Mouse (Mus musculus) lung, postnatal 36 days (tissue): ENCODE measurements around the gene Slc25a43.

Experiments used
- DNase-seq: peaks from one replicate; pipeline ENCODE4 v3.0.0; 2022; ENCODE audit warnings: mixed read lengths

Gene Slc25a43

DNA sequence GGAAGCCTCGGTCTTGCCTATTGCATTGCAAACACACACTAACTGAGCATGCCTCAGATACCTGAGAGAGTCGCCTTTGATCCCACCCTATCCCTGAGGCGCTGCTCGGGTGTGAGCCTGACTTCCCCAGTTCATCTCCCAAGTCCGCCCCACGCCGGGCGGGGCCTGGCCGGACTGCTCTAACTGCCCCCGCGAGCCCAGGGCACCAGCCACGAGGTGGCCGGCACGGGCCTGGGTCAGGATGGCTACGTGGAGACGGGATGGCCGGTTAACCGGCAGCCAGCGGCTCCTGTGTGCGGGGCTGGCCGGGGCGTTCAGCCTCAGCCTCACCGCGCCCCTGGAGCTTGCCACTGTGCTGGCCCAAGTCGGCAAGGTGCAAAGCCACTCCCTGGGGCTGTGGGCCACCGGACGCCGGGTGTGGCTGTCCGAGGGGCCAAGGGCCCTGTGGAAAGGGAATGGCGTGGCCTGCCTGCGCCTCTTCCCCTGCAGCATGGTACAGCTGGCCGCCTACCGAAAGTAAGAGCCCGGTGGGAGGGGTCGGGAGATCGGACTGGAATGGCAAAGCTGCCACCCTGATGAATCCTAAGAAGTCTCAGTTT lies at the start of gene Slc25a43:
Gene Slc25a43, plus strand, starts transcription at position 157 of the 599 bp plus-strand sequence.
- peak; percentile 39 for DNase-seq

DNA sequence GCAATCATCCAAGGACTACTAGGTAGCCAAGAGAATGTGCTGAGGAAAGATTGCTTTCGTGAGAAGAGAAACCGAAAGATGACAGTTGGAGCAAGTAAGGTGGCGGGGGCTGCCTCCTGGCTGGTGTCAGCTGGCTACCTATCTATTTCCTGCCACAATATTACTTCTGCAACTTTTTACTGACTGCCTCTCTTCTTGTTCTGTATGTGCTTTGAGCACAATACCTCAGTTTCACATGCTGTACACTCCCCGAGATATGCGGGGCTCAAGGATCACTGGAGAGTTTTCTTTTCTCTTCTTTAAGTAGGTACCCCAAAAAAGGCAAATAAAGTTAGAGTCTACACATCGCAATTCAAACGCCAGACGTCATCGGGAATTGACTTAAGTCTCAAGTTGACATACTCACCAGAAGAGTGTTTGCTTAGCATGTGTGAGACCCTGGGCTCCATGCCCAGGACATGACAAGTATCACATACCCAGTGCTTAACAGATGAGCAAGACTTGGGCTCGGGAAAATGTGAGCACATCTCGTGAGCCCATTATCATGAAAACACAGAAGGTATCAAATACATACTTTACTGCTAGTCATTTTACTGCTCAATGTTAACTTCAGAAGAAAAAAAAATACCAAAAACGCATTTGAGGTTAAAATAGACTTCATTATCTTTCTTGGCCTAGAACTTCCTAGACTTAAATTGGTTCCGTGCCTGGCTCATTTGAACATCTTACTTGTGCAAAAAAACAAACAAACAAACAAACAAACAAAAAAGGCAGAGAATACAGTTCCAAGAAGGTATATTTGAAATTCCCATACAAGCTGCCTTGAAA lies 3.1 kb upstream of the Slc25a43 start:
- DNase-seq: peak; percentile 66

DNA sequence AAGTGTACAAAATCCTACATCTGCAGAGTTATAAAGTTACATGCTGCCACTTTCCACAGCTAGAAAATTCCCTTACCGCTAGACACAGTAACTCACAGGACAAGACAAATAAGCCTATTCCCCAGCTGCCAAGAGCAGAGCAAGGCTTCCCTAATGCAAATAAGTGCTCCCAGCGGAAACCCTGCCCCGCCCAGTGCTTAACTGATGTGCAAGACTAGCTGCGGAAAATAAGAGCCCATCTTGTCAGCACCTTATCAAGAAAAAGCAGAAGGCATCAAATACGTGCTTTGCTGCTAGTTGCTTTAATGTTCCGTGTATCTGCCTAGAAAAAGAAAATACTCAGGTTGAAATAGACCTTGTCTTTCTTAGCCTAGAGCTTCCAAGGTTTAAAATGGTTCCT lies 2.2 kb upstream of the Slc25a43 start:
- DNase-seq: no peak

DNA sequence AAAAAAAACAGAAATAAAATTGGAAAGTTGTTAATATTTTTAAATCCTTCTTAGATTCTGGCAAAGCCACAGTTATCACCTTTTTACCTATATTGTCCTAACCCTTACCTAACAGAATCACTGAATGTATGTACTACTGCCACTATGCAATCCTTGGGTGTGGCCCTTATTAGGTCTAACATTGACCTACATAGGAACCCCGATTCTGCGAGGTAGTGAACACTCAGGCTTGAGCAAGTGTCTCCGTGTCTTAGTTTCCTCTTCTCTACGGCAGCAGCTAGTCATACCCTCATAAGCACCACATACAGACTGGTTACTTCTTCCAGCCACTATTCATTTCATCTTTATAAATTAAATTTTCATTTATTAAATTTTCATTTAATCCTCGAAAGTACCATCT lies 715 bp upstream of the Slc25a43 start:
- no peak for DNase-seq

DNA sequence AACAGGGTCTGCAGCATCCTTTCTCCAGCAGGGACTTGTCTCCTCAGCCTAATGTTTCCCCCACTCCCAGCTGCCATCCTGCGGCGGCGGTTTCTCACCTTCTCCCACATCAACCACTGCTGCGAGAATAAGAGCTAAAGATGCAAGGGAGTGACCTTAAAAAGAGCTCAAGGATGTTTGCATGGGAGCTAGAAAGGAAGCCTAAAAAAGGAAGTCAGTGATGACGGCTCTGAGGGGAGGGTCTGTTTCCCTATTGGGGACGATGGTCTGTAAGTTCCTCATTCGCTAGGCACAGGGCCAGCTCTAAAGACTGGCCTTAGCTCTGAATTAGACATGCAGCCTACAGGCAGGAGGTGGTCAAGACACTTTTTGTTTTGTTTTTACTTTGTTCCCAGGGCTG lies 1.3 kb downstream of the Slc25a43 start:
- DNase-seq: peak; percentile 79

DNA sequence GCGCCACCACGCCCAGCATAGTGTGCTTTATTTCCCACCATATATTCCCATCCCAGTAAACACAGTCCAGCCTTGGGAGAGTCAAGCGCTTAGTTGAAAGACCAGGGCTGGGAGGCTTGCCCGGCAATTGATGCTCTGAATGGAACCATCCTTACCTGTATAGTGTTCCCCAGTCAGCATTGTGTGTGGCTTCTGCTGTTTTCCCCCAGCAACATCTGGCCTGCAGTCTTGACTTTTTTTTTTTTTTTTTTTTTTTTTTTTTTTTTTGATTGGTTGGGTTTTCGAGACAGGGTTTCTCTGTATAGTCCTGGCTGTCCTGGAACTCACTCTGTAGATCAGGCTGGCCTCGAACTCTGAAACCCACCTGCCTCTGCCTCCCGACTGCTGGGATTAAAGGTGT lies 1.9 kb downstream of the Slc25a43 start:
- no peak for DNase-seq

DNA sequence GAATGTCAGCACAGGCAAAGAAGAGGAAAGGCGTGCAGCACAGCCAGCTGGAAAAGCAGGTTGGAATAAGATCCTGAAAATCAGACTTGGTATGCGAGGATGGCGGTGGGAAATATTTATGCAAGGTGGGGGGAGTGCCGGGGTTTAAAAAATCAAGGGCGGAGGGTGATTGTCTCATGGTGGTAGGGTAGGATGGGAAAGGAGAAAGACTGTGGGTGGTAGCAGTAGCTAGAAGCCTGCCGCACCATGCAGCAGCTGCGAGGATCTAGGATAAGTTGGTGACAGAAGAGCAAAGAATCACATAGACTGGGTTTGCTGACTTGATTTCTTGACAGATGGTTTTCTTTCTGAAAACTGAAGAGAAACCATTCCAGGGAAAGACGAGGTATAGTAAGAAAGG lies 3.3 kb downstream of the Slc25a43 start:
- DNase-seq: no peak

DNA sequence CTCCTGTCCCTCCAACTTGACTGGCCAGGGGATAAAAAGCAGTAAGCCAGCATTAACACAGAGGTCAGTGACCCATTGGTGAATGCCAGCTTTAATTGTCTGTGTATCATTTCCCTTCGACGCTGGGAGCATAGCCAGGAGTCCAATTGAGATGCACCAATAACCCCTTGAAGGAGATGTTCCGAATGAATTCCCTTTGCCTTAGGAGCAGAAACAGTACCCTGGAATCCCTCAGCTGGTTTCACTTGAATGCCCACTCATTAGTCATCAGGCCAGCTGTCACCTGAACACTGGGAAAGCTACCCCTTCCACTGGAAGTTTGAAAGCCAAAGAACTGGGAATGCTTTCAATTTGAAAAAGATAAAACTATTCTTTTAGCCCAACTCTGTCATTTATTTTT lies 5.1 kb downstream of the Slc25a43 start:
- DNase-seq: no peak

DNA sequence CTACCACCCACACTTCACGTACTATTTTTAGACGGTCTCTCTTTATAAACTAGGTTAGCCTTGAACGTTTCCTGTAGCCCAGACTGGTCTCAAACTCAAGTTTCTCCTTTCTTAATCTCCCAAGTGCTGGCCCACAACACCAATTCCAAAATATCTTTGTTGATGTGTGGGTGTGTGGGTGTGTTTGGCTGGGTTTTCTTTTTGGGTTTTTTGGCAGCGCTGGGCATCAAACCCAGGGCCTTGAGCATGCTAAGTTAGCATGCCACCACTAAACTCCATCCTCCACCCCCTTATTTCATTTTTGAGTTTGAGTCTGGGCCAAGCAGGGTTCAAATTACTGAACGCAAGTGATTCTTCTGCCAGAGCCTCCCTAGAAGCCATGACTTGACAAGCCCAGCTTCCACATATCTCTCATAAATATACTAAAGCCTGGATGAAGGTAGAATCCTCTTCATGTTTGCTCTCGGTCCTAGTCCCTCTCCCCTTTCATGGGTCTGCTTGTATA lies 5.9 kb downstream of the Slc25a43 start:
- no peak for DNase-seq

DNA sequence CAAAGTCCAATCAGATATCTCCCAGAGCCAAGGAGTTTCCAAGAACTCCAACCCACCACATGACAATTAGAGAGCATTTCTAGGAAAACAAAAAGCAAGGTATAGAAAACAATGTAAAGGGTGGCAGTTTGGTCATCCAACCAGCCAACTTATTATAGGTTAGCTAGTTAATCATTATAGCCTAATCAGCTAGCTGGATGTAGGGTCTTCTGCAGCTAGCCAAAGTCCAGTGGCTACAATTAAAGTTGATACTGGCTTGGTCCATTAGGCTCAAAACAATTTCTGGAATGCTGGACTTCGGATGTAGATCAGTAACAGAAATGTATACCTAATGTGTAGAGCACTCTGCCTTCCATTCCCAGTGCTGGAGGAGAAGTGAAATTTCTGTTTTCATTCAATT lies 7.1 kb downstream of the Slc25a43 start:
- DNase-seq: no peak

DNA sequence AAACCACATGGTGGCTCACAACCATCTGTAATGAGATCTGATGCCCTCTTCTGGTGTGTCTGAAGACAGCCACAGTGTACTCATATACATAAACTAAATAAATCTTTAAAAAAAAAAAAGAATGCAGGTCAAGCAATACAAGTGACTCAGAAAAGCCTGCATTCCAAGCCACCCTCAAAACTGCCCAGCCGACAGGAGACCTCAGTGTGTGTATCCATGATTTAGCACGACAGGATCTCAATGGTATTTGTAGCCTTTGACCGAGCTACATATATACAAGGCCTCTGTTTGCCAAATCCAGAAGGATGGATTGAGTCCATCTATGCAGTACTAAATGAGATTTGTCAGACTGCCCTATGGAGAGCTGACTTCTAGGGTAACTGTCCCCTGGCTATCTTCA lies 9.1 kb downstream of the Slc25a43 start:
- no peak for DNase-seq

DNA sequence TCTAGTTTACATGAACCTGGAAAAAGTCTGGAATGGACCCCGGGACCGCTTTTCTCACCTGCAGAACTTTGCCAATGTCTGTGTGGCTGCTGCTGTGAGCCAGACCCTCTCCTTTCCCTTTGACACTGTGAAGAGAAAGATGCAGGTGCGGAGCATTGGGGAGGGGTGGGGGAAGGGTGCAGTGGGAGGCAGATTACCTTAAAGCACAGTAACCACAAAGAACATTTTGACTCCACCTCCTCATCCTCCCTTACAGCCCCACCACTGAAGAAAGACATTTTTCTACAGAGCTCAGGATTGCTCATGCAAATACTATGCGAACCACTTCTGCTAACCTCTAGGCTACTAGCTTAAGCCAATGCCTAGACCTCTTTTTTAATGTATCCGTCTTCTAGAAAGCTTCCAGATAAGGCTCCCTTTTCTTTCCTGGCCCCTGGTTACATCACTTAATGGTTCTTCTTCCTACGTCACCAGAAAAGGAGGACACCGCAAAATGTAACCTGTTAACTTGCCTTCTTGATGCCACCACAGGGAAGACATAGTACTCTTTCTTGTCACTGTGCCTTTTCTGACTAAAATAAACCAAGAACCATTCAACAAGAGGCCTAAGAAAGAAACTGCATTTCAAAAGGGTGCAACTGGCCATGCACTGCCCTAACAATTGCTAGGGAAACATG lies 14.5 kb downstream of the Slc25a43 start:
- no peak for DNase-seq

DNA sequence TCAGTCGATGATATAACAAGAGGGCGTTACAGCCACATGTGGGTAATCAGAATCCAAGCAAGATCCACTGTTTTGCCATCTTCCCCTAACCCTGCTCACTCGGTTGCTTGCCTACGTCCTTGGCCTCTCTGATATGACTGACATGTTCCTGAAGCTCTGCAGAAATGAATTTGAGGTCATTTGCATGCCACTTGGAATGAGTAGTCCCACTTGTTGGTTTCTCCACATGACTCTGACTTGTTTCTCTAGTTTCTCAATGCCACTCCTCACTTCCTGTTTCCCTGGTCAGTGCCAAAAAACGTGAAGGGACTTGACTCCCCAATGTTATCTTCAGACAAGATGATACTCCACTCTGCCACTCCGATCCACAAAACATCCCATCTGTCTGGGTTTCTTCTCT lies 15.1 kb downstream of the Slc25a43 start:
- peak; percentile 27 for DNase-seq

DNA sequence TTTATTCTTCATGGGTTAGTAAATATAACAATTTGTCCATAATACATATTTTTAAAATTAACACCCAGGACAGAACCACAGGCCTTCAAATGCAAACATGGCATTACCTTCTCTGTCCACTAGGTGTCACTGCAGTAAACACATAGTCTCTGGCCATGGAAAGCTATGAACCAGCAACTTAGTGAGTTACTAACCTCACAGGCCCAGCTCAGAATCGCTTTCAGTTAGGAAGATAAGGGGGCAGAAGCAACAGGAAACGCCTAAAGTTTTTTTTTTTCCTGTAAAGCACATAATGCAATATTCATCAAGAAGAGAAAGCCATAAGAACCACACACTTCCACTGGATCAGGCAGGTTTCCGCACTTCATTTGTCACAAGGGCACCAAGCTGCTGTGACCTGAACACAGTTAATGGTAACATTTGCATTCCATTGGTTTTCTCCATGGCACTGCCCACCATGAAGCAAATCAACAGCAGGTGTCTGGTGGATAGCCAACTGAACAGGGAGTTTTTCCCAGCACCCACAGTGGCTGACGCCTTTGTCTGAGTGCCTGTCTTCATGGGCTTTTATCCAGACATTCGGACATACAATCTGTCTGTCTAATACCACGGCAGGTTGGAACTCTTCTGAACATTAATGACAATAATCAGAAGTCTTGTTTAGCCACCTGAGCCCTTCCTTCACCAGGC lies 17.6 kb downstream of the Slc25a43 start:
- DNase-seq: peak; percentile 84

DNA sequence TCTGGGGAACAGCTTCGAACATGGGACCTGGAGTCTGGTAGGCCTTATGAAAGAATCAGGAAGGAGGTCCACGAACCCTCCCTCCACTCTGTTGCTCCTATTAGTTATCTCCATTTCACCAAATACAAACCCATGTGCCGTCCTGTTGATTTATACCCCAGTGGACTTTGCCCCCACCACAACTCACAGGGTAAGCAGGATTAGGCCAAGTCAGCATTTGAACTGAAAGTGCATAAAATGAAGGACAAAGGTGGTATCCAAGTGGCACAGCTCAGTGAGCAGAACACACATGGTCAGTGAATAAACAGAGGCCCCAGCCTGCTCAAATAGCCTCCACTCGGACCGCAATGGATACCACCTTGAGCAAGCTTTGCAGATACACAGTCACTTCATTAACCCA lies 18.8 kb downstream of the Slc25a43 start:
- no peak for DNase-seq

DNA sequence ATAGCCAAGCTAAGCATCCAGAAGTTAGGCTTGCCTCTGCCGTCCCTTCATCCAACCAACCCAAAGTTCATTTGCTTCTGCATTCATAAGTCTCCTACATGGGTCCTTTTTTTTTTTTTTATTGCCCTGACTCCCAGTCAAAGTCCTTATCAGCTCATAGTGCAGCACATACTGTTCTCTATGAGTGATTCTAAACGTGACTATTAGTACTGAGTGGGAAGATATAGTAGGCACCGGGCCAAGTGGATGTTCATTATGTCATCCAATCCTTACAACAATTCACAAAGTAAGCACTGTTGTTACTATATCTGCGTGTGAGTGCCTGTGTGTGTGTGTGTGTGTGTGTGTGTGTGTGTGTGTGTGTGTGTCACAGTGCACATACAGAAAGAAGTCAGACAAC lies 19.4 kb downstream of the Slc25a43 start:
- no peak for DNase-seq

DNA sequence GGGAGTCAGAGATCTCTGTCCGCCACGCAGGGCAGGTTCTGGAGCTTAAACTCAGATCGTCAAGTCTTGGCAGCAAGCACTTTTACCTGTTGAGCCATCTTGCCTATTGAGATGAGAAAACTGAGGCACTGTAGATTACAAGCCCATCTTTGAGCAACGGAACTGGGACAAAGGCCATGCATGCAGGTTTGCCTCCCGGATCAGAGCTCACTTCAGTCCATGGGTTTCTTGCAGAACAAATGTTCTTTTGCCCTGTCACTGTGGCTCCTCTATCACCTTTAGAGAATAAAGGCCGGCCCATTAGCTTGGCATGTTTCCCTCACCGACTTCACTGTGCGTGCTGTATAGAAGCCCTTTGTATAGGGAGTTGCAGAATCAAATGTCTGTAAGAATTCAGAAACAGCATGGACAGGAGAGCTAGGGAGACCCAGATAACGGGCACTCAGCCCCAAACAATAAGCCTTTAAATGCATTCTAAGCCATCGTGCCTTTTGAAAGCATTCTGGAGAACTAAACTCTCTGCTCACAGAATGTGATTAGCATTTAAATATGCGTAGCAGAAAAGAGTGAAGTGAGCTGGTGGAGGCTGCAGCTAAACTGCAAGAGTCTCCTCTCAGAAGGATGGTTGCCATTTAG lies 20.0 kb downstream of the Slc25a43 start:
- DNase-seq: no peak

DNA sequence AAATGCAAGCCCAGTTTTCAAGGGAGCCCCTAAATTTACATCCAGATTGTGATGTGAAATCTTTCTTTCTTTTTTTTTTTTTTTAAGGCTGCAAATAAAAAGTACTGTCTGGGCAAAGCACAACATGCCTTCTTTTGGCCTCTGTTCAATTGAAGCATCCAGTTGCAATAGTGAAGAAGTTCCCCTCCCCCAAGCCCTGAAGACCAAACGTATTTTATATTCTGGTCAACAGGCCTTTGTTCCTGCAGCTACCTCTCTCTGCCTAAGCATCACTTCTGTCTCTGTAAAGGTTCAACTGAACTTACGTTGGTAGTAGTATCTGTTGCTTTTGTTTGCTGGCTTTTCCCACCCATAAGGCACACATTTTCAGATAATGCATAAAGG lies 20.5 kb downstream of the Slc25a43 start:
- DNase-seq: no peak

DNA sequence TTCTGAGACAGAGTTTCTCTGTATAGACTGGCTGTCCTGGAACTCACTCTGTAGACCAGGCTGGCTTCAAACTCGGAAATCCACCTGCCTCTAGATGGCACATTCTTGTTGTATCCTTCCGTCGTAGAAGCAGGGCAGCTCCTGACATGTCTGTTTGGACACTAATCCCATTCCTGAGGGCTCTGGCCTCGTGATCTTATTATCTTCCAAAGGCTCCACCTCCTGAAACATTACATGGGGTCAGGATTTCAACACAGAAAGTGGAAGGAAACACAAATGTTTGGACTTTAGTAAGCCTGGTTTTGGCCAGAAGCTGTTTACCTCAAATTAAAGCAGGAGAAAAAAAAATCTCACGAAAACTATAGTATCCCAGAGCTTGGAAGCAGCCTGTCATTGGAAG lies 23.9 kb downstream of the Slc25a43 start:
- DNase-seq: no peak

DNA sequence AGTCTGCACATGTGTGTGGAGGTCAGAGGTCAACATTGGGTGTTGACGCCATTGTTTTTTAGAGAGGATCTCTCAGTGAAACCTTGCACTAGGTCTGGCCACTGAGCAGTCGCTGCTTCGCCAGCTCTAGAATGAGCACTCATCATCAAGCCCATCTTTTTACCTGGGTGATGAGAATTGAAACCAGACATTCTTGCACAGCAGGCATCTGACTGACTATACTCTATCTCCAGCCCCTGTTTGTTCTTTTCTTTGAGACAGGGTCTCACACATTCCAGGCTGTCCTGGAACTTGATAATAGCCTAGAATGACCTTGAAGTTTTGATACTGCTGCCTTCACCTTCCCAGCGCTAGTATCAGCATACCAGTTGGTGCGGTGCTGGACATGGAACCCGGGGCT lies 29.1 kb downstream of the Slc25a43 start:
- no peak for DNase-seq

DNA sequence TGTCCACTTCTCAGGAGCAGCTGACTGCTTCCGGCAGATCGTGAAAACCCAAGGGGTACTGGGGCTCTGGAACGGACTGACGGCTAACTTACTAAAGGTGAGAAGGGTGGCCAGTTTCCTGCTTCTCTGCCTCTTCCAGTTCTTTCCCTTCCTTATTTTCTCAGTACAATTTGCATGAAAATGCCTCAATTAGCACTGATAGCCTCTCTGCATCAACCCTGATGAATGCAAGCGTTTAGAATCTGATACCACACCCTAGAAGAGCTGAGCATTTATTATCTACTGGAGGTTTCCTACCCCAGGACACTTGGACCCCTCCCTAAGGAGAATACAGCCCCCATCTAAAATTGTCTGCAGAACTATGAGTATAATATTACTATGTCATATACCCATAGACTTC lies 32.1 kb downstream of the Slc25a43 start:
- DNase-seq: no peak

DNA sequence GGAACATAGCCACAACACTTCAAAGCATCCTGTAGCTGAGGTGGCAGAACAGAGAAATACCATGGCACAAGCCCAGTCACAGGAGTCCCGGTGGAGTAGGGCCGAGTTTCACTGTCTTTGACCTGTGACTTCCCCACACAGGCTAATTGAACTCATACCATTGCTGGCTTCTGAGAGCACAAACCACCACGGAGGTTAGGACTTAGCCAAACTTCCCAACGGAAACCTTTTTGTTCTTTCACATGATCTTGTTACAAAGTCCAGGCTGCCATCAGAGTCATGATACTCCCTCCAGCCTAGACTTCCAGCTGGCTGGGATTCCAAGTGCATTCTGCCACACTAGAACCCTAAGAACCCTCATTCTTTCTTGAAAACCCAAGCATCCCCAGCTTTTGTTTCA lies 34.2 kb downstream of the Slc25a43 start:
- DNase-seq: no peak

DNA sequence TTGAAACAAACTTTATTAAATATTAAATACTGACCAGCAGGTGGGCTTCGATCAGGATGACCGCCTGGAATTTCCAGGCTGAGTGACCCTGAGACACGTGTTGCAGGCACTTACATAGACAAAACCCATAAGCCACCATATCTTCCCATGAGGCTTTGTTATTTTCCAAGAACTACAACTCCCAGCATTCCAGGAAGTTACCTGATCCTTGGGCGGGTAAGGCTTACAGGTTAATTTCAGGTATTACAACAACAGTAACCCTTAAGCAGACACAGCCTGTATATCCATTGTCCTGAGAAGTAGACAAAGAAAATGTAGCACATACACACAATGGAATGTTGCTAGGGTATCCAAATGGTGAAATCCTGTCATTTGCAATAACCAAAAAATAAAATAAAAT lies 45.9 kb downstream of the Slc25a43 start:
- no peak for DNase-seq
